Mouse (Mus musculus) common myeloid progenitor, adult 5-6 weeks (primary cell): ENCODE measurements around the gene Cdc73. TPM values are rescaled to one million over a fixed set of nuclear protein-coding genes. Genes with fewer than 3 reads are reported as not detected.
A peak's percentile ranks its signal among the peaks of the same experiment; 100 is the strongest.

Experiments
- ATAC-seq: replicated peaks from 2 replicates; pipeline ENCODE4 v1.8.0; 2016; ENCODE audit warnings: low read depth, mild to moderate bottlenecking, moderate TSS enrichment, inconsistent platforms; ENCODE audit not compliant: poor library complexity, severe bottlenecking
- total RNA-seq: library from RNA; stranded (forward); fragments of 200-1000, 187-1606 nt; gene quantifications from 2 replicates; pipeline ENCODE4 v1.2.3, GENCODE M21; 2017

Gene Cdc73
- total RNA-seq, 1 experiment from 2014 or later: 24.6 TPM

DNA sequence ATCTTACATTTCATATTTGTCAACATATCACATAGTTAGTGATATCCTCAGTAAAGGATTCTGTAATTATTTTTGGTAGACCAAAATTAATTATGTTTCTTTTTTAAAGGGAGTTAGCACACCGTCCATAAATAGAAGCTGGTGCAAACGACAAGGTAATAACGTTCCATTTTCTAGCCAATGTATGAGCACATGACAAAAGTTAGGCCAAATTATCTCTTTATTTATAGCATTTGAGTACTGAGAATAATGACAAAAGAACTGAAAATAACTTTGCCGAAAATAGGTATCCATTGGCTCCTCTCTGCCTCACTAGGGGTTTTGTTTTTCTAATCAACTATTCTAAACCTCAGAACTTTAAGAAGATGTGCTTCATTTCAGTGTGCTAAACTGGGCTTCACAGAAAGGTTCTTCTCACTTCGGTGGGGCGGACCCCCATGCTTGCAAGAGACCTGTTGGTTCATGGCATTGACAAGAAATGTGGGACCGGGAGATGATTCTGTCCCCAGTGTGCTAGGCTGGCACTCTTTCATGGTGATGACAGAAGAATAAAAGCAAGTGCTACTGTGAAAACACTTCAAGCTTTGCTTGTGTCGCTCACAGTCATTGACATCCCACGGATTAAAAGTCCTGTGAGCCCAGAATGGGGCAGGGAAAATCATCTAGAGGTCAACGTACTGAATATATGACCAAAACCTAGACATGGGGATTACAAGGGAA lies 125.7 kb downstream of the Cdc73 start:
- no peak for ATAC-seq

- ATAC-seq: peak; percentile 45; the same call in 1 of the 2 replicates
These were observed 144.5 kb downstream of the Cdc73 start for GRCm38 (mm10) chr1:143558235-143558634.

GRCm38 (mm10) chr1:143555533-143555932 lies 147.2 kb downstream of the Cdc73 start:
- ATAC-seq: no peak

- no peak for ATAC-seq
These were observed 148.1 kb downstream of the Cdc73 start for GRCm38 (mm10) chr1:143554621-143555020.

Other genes with a start within 250 kb of the Cdc73 start
- gene B3galt2, start 62.2 kb downstream of the Cdc73 start, total RNA-seq: 0.18 TPM in 1 of 2 replicates, not detected in the other
- gene Glrx2, start 13.4 kb upstream of the Cdc73 start, total RNA-seq: 36.8 and 47.7 TPM in 2 replicates
- 6.7 and 7.4 TPM in 2 replicates for gene Trove2, start 74.2 kb upstream of the Cdc73 start, total RNA-seq
- 194 and 202 TPM in 2 replicates for gene Uchl5, start 74.4 kb upstream of the Cdc73 start, total RNA-seq